Mouse (Mus musculus) spleen, postnatal 10 days (tissue): ENCODE measurements around the gene Lmod3.

Experiments
- DNase-seq, 2 experiments: peaks; one replicate each; pipeline ENCODE4 v3.0.0; 2021 to 2022; ENCODE audit warnings: low spot score in 2 of 2

Gene Lmod3

DNA sequence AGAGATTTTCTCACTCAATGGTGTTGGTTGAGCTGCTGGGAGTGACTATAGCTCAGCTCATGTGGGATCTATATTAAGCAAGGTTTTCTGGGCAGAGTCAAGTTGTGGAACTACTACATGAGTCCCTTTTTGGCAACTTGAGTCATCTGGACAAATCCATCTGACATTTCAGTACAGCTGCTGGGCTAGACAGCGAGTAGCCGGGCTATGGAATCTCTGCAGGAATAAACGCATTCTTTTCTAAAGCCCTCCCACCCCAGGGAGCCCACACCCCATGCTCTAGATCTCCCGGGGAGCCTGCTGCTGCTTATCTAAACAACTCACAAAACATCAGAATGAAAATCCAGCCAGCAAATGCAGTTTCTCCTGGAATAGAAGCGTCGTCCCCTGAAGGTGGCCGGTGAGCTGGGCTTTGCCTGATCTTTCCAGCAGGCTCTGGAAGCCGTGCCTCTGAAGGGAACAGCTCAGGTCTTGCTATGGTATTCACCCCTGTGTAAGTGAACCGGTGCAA lies at the start of gene Lmod3:
Lmod3 (minus strand) TSS at position 49 of the 511 bp plus-strand sequence.
- no peak for DNase-seq

- DNase-seq = no peak
These were observed 49.7 kb upstream of the Lmod3 start for GRCm38 (mm10) chr6:97302303-97302702.

DNA sequence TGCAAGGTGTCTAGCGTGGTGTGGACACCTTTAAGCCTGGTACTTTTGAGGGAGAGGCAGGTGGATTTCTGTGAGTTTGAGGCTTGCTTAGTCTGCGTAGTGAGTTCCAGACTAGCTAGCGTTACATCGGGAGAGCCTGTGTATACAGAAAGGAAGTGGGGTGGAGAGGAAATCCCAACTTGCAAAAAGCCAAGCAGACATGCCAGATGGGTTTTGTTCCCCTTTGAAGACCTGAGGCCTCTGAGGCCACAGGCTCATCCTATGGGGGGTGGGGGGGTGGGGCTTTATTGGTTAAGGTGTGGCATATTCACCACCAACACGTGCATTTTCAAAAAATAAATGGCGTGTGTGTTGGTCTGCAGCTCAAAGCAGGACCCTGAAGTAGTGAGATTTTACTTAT lies 48.1 kb upstream of the Lmod3 start:
- DNase-seq = no peak

DNA sequence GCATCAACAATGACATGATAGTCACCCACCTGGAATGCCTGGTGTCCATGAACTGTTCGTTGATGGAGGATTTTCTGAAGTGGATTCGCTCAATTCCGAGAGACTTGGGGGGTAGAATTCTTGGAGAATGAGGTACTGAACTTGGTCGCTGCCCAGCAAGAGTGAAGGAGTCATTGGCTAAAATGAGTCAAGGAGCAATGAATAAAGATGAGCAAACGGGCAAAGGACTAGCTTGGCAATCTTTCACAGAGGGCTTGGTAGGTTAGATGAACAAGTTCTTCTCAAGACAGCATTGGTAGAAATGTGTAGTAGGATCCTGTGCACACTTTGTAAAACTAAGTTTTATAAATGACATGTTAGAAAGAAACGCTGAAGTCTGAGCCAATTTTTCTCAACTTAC lies 47.6 kb upstream of the Lmod3 start:
- DNase-seq = no peak

GRCm38 (mm10) chr6:97297151-97297550 lies 44.6 kb upstream of the Lmod3 start:
- no peak for DNase-seq

- no peak for DNase-seq
These were observed 43.4 kb upstream of the Lmod3 start for GRCm38 (mm10) chr6:97295866-97296527.

- DNase-seq = no peak
These were observed 42.9 kb upstream of the Lmod3 start for GRCm38 (mm10) chr6:97295416-97295815.

GRCm38 (mm10) chr6:97293667-97294569 lies 41.4 kb upstream of the Lmod3 start:
- DNase-seq = no peak

- no peak for DNase-seq
These were observed 40.3 kb upstream of the Lmod3 start for GRCm38 (mm10) chr6:97292894-97293293.

- no peak for DNase-seq
These were observed 39.5 kb upstream of the Lmod3 start for GRCm38 (mm10) chr6:97292096-97292495.

GRCm38 (mm10) chr6:97291159-97291908 lies 38.8 kb upstream of the Lmod3 start:
- DNase-seq = no peak

DNA sequence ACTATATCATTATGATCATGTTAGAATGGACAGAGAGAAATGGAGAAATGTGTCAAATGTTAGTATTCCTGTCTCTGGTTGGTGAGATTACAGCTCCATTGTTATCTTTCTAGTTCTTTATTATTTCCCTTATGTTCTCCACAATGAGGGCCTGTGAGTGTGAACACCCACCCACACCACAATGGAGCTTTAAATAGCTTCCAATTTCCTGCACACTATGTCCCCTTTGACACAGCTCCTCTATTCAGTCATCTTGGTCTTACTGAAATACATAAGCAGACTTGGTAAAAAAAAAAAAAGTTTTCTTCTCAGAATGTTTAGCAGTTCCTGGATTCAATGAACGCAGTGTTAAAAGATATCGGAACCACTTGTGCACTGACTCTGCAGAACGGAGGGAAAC lies 38.1 kb upstream of the Lmod3 start:
- DNase-seq = no peak

DNA sequence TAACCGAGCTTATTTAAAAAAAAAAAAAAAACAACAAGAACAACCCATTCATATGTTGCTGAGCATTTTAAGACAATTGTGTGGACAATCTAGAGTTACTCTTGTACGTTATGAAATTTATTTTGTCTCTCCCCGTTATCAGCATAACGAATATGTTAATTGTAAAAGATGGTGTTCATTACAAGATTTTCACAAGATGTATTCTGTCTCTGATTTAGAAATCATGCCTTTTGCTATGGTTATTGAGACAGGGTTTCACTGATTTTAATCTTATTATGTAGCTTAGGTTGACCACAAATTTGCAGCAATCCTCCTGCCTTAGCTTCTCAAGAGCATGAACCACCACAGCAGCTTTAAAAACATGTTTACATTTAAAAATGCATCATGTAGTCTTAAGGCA lies 37.3 kb upstream of the Lmod3 start:
- DNase-seq = no peak

DNA sequence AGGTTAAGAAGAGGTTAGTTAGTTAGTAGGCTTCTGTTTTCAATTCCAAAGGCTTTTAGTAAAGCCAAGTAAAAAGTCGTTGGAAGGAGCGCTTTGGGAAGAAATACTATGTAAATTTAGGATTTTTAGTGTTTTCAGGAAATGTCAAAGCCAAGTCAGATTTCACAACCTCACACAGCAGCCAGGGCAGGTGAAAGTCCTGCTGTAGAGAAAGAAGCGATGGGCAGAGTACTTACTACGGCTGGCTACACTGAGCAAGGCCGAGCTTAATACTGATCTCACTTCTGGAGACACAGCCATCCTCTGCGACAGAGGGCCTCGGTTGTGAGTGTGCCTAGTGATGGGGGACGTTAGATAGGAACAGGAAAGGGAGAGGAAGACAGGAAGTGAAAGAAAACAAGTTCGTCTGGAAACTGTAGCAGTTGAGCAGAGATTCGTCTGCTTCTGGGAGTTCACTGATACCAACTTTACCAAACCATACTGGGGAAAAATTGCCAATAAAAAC lies 36.8 kb upstream of the Lmod3 start:
- no peak for DNase-seq

DNA sequence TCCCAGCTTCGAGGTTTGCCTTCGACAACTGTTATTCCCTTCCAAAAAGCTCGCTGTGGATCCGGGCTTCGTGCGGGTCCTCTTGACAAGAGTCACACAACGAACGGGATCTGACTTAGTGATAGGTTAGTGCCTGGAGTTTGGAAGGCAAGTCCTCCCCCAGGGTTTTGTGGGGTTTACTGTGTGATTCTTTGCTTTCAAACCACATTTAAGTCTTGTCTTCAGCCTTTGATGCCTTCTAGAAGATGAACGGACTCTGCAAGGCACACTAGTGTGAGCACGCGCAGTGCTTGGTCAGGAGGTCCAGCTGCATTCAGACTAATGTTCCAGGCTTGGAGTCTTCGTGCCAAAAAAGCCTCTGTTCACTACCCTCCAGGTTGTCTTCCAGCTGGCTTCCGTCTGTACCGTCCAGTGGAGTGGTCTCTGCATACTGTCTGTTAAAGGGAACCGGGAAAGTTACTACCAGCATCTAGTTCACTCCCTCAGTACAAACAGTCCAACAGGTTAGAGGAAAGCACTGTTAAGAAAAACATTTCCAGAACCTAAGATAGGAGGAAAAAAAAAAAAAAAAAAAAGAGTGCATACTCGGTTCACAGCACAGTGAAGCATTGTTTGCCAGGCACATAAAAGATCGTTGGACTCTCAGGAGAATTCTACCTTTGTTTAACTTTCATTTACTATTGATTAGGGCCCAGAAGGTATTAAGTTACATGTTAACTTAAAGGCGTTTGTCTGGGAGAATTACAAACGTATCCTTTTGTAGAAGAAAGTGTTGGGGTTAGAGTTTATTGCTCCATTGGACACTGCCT lies 35.7 kb upstream of the Lmod3 start:
- no peak for DNase-seq

- DNase-seq = no peak
These were observed 33.8 kb upstream of the Lmod3 start for GRCm38 (mm10) chr6:97286332-97286731.

DNA sequence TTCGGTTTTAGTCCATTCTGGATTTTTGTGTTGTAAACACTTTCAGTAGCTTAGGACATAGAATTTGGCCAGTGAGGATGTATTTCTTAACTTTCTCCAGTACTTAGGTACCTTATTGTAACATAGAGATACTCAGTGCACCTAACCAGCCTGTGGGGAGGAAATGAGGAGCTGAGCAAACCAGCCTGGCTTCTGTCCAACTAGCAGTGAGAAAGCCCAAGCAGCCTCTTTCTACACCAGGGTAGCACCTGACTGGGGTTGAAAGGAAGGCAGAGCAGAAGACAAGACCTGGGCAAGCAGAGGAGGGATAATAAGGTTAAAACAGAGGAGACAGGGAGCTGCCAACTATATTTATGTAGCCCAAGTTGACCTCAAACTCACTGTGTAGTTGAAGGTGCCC lies 31.1 kb upstream of the Lmod3 start:
- no peak for DNase-seq

DNA sequence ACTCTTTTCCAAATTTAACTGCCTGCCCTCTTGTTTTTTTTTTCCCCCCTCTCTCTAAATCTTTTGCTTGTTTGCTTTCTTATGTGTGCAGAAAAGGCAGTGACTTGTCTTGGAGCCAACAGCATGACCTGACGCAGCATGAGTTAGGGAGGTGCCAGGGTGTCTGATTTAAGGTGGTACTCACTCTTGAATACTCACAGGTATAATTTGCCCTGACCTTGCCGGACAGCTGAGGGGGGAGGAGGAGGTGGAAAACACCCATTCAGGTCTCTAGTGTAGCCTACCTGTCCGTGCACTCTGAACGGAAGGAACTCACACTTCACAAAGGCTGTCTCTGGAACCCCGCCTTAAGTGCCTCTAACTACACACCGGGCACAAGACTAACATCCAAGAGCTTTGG lies 26.3 kb upstream of the Lmod3 start:
- DNase-seq = no peak

GRCm38 (mm10) chr6:97278014-97278787 lies 25.6 kb upstream of the Lmod3 start:
- DNase-seq = peak; percentile 20 to 58

DNA sequence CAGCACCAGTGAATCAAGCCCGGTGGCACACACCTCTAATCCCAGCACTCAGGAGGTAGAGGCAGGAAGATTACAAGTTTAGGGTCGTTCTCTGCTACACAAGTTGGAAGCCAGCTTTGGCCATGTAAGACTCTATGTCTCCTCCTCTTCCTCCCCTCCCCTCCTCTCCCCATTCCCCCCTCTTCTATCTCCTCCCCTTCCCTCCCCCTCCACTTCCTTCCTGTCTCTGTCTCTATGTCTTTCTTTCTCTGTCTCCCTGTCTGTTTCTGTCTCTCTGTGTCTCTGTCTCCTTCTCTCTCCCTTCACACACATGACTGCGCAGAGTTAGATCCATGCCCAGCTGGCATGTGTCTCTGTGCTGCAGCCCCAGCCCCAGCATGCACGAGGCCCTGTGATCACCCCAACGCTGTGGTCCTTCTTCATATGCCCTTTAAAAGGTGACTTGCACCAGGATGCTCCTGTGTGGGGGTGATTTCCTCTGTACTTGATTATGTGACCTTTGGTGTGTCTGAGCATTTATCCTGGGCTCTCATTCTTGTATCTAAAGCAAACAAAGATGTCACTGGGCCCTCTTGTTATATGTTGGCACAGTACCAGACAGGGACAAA lies 24.4 kb upstream of the Lmod3 start:
- DNase-seq = no peak
